Mouse (Mus musculus) gastrocnemius, adult 18-20 months (tissue): ENCODE results near the gene Kcnc3. TPM values are rescaled to one million over a fixed set of nuclear protein-coding genes. Genes with fewer than 3 reads are reported as not detected.

Source experiments
- DNase-seq: peaks from one replicate; pipeline ENCODE4 v3.0.0; 2021; ENCODE audit warnings: low spot score
- total RNA-seq, 2 experiments: library from RNA; stranded (reverse); gene quantifications; 2 replicates each; pipeline ENCODE4 v1.2.3; 2021

Kcnc3 gene
- total RNA-seq, 2 experiments from 2014 or later, result 3.7 to 5.1 TPM

- no peak for DNase-seq
Measured at GRCm38 (mm10) chr7:44626966-44627365, 36.5 kb downstream of the Kcnc3 start.

DNA sequence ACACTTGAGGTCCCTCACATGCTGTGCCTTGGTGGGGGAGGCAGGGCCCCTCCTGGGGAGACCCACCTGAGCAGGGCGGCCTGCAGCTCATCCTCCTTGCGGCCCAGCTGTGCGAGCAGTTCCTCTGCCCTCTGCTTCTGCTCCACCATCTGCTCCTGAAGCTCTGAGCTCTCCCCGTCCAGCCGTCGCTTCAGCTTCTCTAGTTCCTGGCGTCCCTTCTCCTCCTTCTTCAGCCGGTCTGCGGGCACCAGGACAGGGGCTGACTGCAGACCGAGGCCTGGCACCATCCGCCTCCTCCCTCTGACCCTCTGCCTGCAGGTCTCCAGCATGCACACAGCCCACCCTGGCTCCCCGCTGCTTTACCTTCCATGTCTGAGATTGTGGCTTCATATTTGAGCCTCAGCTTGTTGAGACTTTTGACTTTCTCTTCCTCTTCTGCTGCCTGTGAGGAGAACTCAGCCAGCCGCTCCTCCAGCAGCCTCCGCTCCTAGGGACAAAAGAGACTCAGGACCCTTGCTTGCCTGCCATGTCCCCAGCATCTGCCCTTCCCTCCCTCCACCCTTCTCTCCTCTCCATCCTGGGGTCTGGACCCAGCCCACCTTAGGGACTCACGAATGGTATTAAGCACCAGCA lies 38.1 kb downstream of the Kcnc3 start:
- no peak for DNase-seq

DNA sequence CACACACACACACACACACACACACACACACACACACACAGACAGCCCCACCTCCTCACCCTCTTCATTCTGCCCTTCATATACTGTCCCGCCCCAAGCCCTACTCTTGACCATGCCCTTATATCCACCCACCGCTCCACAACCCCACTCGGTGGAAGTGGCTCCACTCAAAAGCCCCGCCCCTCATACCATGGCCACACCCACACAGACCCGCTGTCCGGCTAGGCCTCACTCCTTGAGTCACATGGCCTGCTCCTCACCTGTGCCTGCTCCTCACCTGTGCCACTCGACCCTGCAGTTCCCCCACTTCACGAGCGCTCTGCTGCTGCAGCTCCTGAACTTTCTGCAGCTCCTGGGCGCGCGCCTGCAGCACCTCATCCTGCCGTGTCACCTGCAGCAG lies 40.0 kb downstream of the Kcnc3 start:
- no peak for DNase-seq

DNA sequence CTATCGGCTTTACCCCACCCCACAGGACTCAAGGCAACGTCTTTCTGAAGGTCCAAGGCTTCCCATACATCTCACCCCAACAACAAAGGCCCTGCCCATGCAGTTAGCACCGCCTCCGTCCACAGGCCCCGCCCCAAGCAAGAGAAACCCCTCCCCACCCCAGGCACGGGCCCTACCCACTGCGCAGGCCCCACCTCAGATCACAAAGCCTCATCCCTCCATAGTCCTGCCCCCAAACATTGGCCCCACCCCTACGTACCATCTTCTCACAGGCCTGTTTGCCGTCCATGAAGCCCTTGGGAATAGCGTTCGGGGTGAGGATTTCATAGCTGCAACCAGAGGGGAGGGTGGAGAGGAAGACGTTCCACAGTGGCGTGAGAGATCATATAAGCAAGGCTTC lies 42.2 kb downstream of the Kcnc3 start:
- DNase-seq, result no peak

DNA sequence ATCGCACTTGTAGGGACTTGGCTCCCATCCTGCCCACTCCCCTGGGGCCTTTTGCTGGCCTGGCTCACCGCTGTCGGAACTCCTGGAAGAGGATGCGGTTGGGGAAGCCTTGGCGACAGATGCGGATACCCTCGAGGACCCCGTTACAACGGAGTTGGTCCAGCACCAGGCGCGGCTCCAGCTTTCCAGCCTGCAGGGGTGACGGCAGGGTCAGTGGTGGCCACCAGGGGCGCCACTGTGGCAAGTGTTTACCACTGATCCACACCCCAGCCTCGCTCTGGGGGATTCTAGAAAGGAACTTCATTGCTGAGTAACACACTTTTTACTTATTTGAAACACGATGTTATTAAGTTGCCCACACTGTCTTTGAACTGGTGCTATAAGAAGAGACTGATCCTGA lies 42.9 kb downstream of the Kcnc3 start:
- peak; percentile 18 for DNase-seq

GRCm38 (mm10) chr7:44636684-44637083 lies 46.2 kb downstream of the Kcnc3 start:
- no peak for DNase-seq

GRCm38 (mm10) chr7:44638663-44639062 lies 48.2 kb downstream of the Kcnc3 start:
- DNase-seq, result no peak

- DNase-seq, result no peak
Measured at GRCm38 (mm10) chr7:44640843-44641605, 50.6 kb downstream of the Kcnc3 start.

GRCm38 (mm10) chr7:44641887-44642286 lies 51.4 kb downstream of the Kcnc3 start:
- peak; percentile 44 for DNase-seq

GRCm38 (mm10) chr7:44645256-44645655 lies 54.8 kb downstream of the Kcnc3 start:
- no peak for DNase-seq

DNA sequence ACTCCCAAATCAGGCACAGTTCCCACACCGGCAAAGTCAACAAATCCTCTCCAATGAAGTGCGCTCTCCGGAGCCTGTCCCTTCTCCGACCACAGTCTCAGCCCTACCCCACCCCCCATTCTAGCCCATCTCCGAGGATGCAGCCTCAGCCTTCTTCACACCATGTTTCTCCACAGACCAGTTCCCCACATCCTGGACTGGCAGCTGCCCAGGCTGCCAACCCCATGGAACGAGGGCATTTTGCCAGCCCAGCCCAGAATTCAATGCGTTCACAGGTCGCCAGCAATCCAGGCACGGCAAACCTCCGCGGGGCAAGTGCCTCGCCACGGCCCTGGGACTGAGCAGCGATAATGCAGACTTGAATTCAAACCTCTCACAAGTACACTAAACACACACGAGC lies 55.5 kb downstream of the Kcnc3 start:
- DNase-seq, result no peak

DNA sequence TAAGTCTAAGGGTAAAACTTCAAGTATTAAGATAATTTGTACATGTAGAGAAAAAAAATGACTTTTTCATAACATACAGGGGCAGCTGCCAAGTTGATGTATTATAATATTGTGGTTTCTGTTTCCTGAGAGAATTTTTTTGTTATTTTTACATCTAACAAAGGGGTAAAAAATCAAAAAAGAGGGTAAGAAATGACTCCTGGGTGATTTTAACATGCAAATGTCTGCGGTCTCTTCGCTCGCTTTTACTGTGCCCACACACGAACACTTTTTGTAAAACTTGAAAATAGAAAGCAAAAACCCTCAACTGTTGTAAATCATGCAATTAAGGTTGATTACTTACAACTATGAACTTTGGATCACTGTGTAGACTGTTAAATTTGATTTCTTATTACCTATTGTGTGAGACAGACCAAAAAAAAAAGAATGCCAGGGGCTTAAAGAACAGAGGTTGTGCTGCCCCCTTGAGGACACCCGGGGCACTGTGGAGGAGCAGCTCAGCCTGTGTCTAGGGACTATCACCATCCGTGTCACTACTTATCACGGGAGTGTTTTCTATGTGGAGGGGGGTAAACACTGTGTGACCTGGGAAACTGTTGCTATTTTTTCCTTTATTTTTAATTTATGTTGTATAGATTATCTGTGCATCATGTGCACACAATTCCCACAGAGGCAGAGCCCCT lies 56.7 kb downstream of the Kcnc3 start:
- peak; percentile 55 for DNase-seq

DNA sequence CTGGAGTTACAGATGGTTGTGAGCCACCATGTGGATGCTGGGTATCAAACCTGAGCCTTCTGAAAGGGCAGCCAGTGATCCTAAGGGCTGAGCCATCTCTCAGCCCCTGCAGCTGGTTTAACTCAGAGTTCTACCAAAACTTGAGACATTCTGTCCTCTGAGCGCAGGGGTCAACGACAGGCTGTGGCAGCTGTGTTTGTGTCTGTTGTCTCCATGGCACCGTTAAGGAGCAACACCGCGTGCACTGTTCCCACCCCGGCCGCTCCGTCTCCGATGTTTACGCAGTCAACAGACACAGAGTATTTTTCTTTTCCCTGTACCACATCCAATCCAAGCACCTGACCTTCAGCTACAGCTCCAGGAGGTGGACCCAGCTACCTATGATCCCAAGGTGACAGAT lies 57.3 kb downstream of the Kcnc3 start:
- peak; percentile 57 for DNase-seq

GRCm38 (mm10) chr7:44649094-44649610 lies 58.7 kb downstream of the Kcnc3 start:
- DNase-seq, result no peak

- DNase-seq, result peak; percentile 45
Measured at GRCm38 (mm10) chr7:44649990-44650389, 59.5 kb downstream of the Kcnc3 start.

GRCm38 (mm10) chr7:44651416-44651815 lies 61.0 kb downstream of the Kcnc3 start:
- DNase-seq, result no peak

DNA sequence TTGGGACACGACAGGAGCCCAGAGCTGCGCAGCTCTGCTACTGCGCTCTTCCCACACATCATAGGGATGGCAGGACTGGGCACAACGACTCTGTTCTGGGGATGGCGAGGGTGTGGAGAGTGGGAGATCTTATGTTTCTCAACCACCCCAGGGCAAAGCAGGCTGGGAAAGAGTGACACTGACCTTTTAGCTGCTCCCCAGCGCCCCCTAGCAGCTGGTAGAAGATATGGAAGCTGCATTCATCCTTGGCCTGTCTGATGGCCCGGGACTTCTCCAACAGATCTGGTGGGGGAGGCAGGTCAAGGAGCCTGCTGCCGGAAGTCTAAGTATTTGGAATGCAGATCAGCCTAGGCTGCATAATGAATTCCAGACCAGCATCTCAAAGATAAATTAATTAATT lies 63.3 kb downstream of the Kcnc3 start:
- no peak for DNase-seq

Other genes starting within 250 kb of the Kcnc3 start
- 1 to 10 TPM; 3.4 to 4.8 TPM for gene Syt3, start 206.6 kb upstream of the Kcnc3 start, total RNA-seq
- under 1 TPM in 1 of 2 experiments, not detected in 1; 0.25 TPM for gene 1700008O03Rik, start 204.8 kb upstream of the Kcnc3 start, total RNA-seq
- under 1 TPM in 1 of 2 experiments, not detected in 1; 0.12 TPM for gene Lrrc4b, start 161.6 kb upstream of the Kcnc3 start, total RNA-seq
- not detected for gene Aspdh, start 125.3 kb upstream of the Kcnc3 start, total RNA-seq
- 10 to 100 TPM; 49.8 to 49.9 TPM for gene Josd2, start 122.7 kb upstream of the Kcnc3 start, total RNA-seq
- gene Emc10, start 94.1 kb upstream of the Kcnc3 start, total RNA-seq, result 10 to 100 TPM; 48.2 to 49.0 TPM
- gene Fam71e1, start 94.1 kb upstream of the Kcnc3 start, total RNA-seq, result 1 to 10 TPM; 3.5 to 5.0 TPM
- gene Mybpc2, start 66.0 kb upstream of the Kcnc3 start, total RNA-seq, result 1,000 to 10,000 TPM; 4,330 to 4,768 TPM
- under 1 TPM in 1 of 2 experiments, not detected in 1; 0.14 TPM for gene Spib, start 58.6 kb upstream of the Kcnc3 start, total RNA-seq
- 1 to 10 TPM; 4.6 to 4.8 TPM for gene Pold1, start 41.8 kb upstream of the Kcnc3 start, total RNA-seq
- 10 to 100 TPM; 42.7 to 45.2 TPM for gene Nr1h2, start 36.7 kb upstream of the Kcnc3 start, total RNA-seq
- under 1 TPM; 0.47 to 0.91 TPM for gene Napsa, start 18.3 kb upstream of the Kcnc3 start, total RNA-seq
- gene Myh14, start 80.2 kb downstream of the Kcnc3 start, total RNA-seq, result 10 to 100 TPM; 43.2 to 45.2 TPM
- not detected for gene Izumo2, start 118.1 kb downstream of the Kcnc3 start, total RNA-seq
- 10 to 100 TPM; 19.5 to 19.8 TPM for gene Vrk3, start 157.7 kb downstream of the Kcnc3 start, total RNA-seq
- gene Zfp473, start 160.4 kb downstream of the Kcnc3 start, total RNA-seq, result not detected
- gene Nup62, start 225.4 kb downstream of the Kcnc3 start, total RNA-seq, result 10 to 100 TPM; 20.1 to 25.2 TPM
- 1 to 10 TPM; 2.3 to 3.5 TPM for gene Il4i1, start 225.7 kb downstream of the Kcnc3 start, total RNA-seq
- 10 to 100 TPM; 62.4 to 99.0 TPM for gene Atf5, start 226.0 kb downstream of the Kcnc3 start, total RNA-seq